Mouse (Mus musculus): Measurements from ENCODE around the gene Pik3c2a. TPM values are rescaled to one million over a fixed set of nuclear protein-coding genes. Genes with fewer than 3 reads are reported as not detected.
A peak's percentile ranks its signal among the peaks of the same experiment; 100 is the strongest.

Gene Pik3c2a
- polyA plus RNA-seq, 1 experiment from 2014 or later: 21.5 TPM

- Histone ChIP-seq H3K9me3 (ENCODE audit: control insufficient read depth) (no peaks in the 10 kb centered on the region), H3K4me1 (replicated peaks; ENCODE audit: control insufficient read depth, insufficient read depth, low read length) (0 out of 2 replicates have a peak, but pooled peaks cover 5% of the 10 kb centered on the region), H3K27me3 (replicated peaks; ENCODE audit: control insufficient read depth, insufficient read depth, low read length) (no peaks in the 10 kb centered on the region), H3K9ac (ENCODE audit: low read depth, low read length) (no peak overlapping the region), H3K4me3 (ENCODE audit: low read depth, low read length) (no peak overlapping the region), H3K27ac (ENCODE audit: low read depth, low read length) (0 out of 2 replicates have a peak overlapping the region, but pooled peaks have one; percentile 46), H3K36me3 (ENCODE audit: control insufficient read depth, insufficient read depth) (no peaks in the 10 kb centered on the region), H3K4me2 (replicated peaks; ENCODE audit: low read depth) (no peak overlapping the region)
- ATAC-seq: no peak
- 65% methylated on average over 2 of the region's 2 CpGs for WGBS
- no peak for TF ChIP-seq CTCF (IDR thresholded peaks at IDR 0.05; ENCODE audit: low read depth)
Observed at GRCm38 (mm10) chr7:116298851-116299250, 144.4 kb downstream of the Pik3c2a start.

GRCm38 (mm10) chr7:116298389-116298788 is 144.9 kb downstream of the Pik3c2a start:
- no peak for TF ChIP-seq CTCF (IDR thresholded peaks at IDR 0.05; ENCODE audit: low read depth)
- Histone ChIP-seq H3K4me2 (replicated peaks; ENCODE audit: low read depth) (peak overlapping the region; percentile 18; the same call in 1 of the 2 replicates), H3K4me3 (ENCODE audit: low read depth, low read length) (no peak overlapping the region), H3K9me3 (ENCODE audit: control insufficient read depth) (no peaks in the 10 kb centered on the region), H3K4me1 (replicated peaks; ENCODE audit: control insufficient read depth, insufficient read depth, low read length) (0 out of 2 replicates have a peak, but pooled peaks cover 5% of the 10 kb centered on the region), H3K27me3 (replicated peaks; ENCODE audit: control insufficient read depth, insufficient read depth, low read length) (no peaks in the 10 kb centered on the region), H3K9ac (ENCODE audit: low read depth, low read length) (no peak overlapping the region), H3K36me3 (ENCODE audit: control insufficient read depth, insufficient read depth) (no peaks in the 10 kb centered on the region), H3K27ac (ENCODE audit: low read depth, low read length) (peak overlapping the region; percentile 46; the same call in 1 of the 2 replicates)
- 37% methylated on average over 10 of the region's 10 CpGs for WGBS
- ATAC-seq: peak; percentile 52

DNA sequence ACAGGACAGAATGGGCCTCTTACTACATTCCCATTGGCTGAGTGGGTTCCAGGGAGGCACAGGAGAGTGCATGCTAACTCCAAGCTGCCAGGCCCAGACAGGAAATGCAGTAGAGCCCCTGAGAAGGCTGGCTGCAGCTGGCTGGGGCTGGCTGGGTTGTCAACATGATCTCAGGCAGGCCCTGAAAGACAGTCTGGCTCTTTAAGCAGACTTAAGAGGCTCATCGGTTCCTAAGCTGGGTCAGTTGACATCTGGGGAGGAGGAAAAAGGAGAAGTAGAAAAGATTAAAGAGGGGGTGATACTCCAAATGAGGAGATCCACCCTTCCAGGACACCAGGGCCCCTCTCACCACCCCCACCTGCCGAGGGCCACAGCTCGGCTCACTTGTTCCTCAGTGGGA is 148.3 kb downstream of the Pik3c2a start:
- Histone ChIP-seq H3K4me1 (replicated peaks; ENCODE audit: control insufficient read depth, insufficient read depth, low read length) (0 out of 2 replicates have a peak, but pooled peaks cover 5% of the 10 kb centered on the region), H3K27ac (ENCODE audit: low read depth, low read length) (no peak overlapping the region), H3K4me2 (replicated peaks; ENCODE audit: low read depth) (no peak overlapping the region), H3K36me3 (ENCODE audit: control insufficient read depth, insufficient read depth) (no peaks in the 10 kb centered on the region), H3K9me3 (ENCODE audit: control insufficient read depth) (no peaks in the 10 kb centered on the region), H3K27me3 (replicated peaks; ENCODE audit: control insufficient read depth, insufficient read depth, low read length) (no peaks in the 10 kb centered on the region), H3K4me3 (ENCODE audit: low read depth, low read length) (no peak overlapping the region), H3K9ac (ENCODE audit: low read depth, low read length) (no peak overlapping the region)
- TF ChIP-seq CTCF (IDR thresholded peaks at IDR 0.05; ENCODE audit: low read depth): no peak
- no peak for ATAC-seq
- 64% methylated on average over 3 of the region's 3 CpGs for WGBS

DNA sequence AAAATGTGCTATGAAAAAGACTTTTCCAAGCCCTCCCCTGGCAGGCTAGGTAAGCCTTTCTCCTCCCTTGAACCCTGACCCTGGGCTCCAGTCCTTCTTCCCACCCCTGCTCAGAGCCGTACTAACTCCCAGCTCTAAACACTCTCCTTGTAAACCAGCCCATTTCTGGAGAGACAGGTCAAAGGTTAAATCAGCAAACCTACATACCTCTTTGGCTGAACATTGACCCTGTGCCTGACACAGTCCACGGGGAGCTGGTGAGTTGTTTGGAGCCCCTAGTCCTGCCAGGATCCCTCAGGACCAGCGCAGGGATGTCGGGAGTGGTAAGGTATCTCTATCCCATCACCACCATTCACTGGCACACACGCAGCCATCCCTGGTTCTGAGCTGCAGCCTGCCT is 150.9 kb downstream of the Pik3c2a start:
- ATAC-seq: peak; percentile 31; the same call in 1 of the 2 replicates
- H3K4me3 ChIP-seq (ENCODE audit: low read depth, low read length): no peak overlapping the region
- no peak overlapping the region for H3K4me2 ChIP-seq (replicated peaks; ENCODE audit: low read depth)
- peaks cover 6% of the 10 kb centered on the region for H3K4me1 ChIP-seq (replicated peaks; ENCODE audit: control insufficient read depth, insufficient read depth, low read length)
- TF ChIP-seq CTCF (IDR thresholded peaks at IDR 0.05; ENCODE audit: low read depth): no peak
- H3K9ac ChIP-seq (ENCODE audit: low read depth, low read length): no peak overlapping the region
- WGBS: 22% methylated on average over 5 of the region's 5 CpGs
- H3K36me3 ChIP-seq (ENCODE audit: control insufficient read depth, insufficient read depth): no peaks in the 10 kb centered on the region
- 0 out of 2 replicates have a peak overlapping the region, but pooled peaks have one; percentile 2 for H3K27ac ChIP-seq (ENCODE audit: low read depth, low read length)
- no peaks in the 10 kb centered on the region for H3K9me3 ChIP-seq (ENCODE audit: control insufficient read depth)
- H3K27me3 ChIP-seq (replicated peaks; ENCODE audit: control insufficient read depth, insufficient read depth, low read length): no peaks in the 10 kb centered on the region

DNA sequence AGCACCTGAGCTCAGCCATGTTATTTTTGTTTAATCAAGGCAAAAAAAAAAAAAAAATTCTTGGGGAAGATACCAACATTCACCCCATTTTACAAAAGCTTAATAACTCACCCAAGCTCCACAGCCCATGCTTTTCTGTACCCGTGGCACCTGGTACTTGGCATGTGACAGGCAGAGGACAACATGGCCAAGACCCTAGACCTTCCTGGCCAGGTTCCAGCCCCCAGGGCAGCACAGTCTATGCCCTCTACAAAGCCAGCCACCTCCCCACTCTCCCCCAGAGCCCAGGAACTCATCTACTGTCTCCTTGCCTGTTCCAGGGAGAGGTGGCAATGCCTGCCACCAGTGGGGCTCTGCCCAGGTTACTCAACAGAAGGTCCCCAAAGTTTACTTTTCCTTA is 152.7 kb downstream of the Pik3c2a start:
- no peak overlapping the region for H3K9ac ChIP-seq (ENCODE audit: low read depth, low read length)
- no peak for ATAC-seq
- TF ChIP-seq CTCF (IDR thresholded peaks at IDR 0.05; ENCODE audit: low read depth): no peak
- WGBS: 87% methylated on average over 1 of the region's 1 CpGs
- H3K9me3 ChIP-seq (ENCODE audit: control insufficient read depth): no peaks in the 10 kb centered on the region
- H3K4me1 ChIP-seq (replicated peaks; ENCODE audit: control insufficient read depth, insufficient read depth, low read length): peaks cover 17% of the 10 kb centered on the region
- H3K4me3 ChIP-seq (ENCODE audit: low read depth, low read length): no peak overlapping the region
- H3K36me3 ChIP-seq (ENCODE audit: control insufficient read depth, insufficient read depth): no peaks in the 10 kb centered on the region
- no peaks in the 10 kb centered on the region for H3K27me3 ChIP-seq (replicated peaks; ENCODE audit: control insufficient read depth, insufficient read depth, low read length)
- no peak overlapping the region for H3K27ac ChIP-seq (ENCODE audit: low read depth, low read length)
- H3K4me2 ChIP-seq (replicated peaks; ENCODE audit: low read depth): no peak overlapping the region

DNA sequence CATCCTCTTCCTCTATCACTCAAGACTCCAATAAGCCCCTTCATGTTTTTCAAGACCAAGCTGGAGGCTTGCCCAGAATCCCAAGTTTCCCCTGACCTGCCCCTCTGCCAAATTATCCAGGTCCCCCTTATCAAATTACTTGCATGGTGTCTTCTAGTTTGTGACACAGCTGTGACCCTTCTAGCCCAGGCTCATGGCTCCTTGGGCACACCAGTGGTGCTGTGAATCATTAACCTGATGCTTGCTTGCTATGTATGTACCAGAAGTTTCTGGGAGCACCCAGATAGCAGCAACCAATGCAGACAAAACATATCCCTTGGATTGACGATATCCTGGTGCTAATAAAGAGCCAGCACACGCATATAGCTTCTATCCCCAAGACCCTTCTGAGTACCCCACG is 154.3 kb downstream of the Pik3c2a start:
- peaks cover 17% of the 10 kb centered on the region for H3K4me1 ChIP-seq (replicated peaks; ENCODE audit: control insufficient read depth, insufficient read depth, low read length)
- ATAC-seq: no peak
- H3K27me3 ChIP-seq (replicated peaks; ENCODE audit: control insufficient read depth, insufficient read depth, low read length): no peaks in the 10 kb centered on the region
- no peaks in the 10 kb centered on the region for H3K9me3 ChIP-seq (ENCODE audit: control insufficient read depth)
- no peak overlapping the region for H3K4me3 ChIP-seq (ENCODE audit: low read depth, low read length)
- WGBS: 44% methylated on average over 3 of the region's 3 CpGs
- 0 out of 2 replicates have a peak overlapping the region, but pooled peaks have one; percentile 10 for H3K4me2 ChIP-seq (replicated peaks; ENCODE audit: low read depth)
- H3K9ac ChIP-seq (ENCODE audit: low read depth, low read length): no peak overlapping the region
- H3K27ac ChIP-seq (ENCODE audit: low read depth, low read length): peak overlapping the region; percentile 85
- TF ChIP-seq CTCF (IDR thresholded peaks at IDR 0.05; ENCODE audit: low read depth): no peak
- H3K36me3 ChIP-seq (ENCODE audit: control insufficient read depth, insufficient read depth): no peaks in the 10 kb centered on the region

Data from intestine, postnatal 0 days (tissue).